ENCODE assay signal across 23 mouse cellular contexts in genomic region chr3:27551005-27551404, GRCm38 (mm10).
A peak's percentile ranks its signal among the peaks of the same experiment; 100 is the strongest.
DNase-seq lines count a peak whose midpoint lies in the region; ATAC-seq and TF ChIP-seq lines count a peak whose summit lies in the region.
"Had no signal": no experiment of that assay in that cellular context is flagged by ENCODE, and none has a peak within 500 bp of the region (broad histone marks: within the 10 kb centered on the region; RNA-seq: fewer than 3 reads in every experiment).

No protein-coding gene starts in this region.

- H3K4me2 ChIP-seq in liver, postnatal 0 days (ENCODE audit: low read depth, low read length): no peak overlapping the region
- no peak overlapping the region for H3K4me2 ChIP-seq in stomach, postnatal 0 days (replicated peaks; ENCODE audit: low read depth)
- H3K4me2 ChIP-seq: embryonic facial prominence, embryonic 12.5 days; forebrain, embryonic 15.5 days; heart, embryonic 13.5 days; hindbrain, embryonic 12.5 days had no signal

- no peak overlapping the region for H3K9ac ChIP-seq in liver, postnatal 0 days (replicated peaks)
- no peak overlapping the region for H3K9ac ChIP-seq in stomach, postnatal 0 days (ENCODE audit: low read length)
- H3K9ac ChIP-seq: embryonic facial prominence, embryonic 12.5 days; forebrain, embryonic 15.5 days; heart, embryonic 13.5 days; hindbrain, embryonic 12.5 days had no signal

- peak; percentile 78 for ATAC-seq in liver, postnatal 0 days
- ATAC-seq in stomach, postnatal 0 days (ENCODE audit: low FRiP score, low TSS enrichment): peak; percentile 75; the same call in 1 of the 2 replicates
- ATAC-seq: forebrain, embryonic 15.5 days; hindbrain, embryonic 16.5 days; inflammation-experienced regulatory T-cells, adult 6 months had no signal

- no peak for TF ChIP-seq CTCF in liver, postnatal 0 days (IDR thresholded peaks at IDR 0.05; ENCODE audit: low read depth)
- no peak for TF ChIP-seq CTCF in stomach, postnatal 0 days (IDR thresholded peaks at IDR 0.05; ENCODE audit: low read depth)

- intact Hi-C loops in heart, postnatal 25 days (cut with DNase I): no loop called here

- H3K4me1 ChIP-seq in liver, postnatal 0 days (ENCODE audit: insufficient read depth): 0 out of 2 replicates have a peak, but pooled peaks cover 5% of the 10 kb centered on the region
- no peaks in the 10 kb centered on the region for H3K4me1 ChIP-seq in stomach, postnatal 0 days (replicated peaks; ENCODE audit: control insufficient read depth, insufficient read depth)
- H3K4me1 ChIP-seq: embryonic facial prominence, embryonic 12.5 days; forebrain, embryonic 15.5 days; heart, embryonic 13.5 days; hindbrain, embryonic 12.5 days had no signal

- no peaks in the 10 kb centered on the region for H3K9me3 ChIP-seq in liver, postnatal 0 days (ENCODE audit: low read length)
- H3K9me3 ChIP-seq in stomach, postnatal 0 days (ENCODE audit: control insufficient read depth, low read length): no peaks in the 10 kb centered on the region
- H3K9me3 ChIP-seq: embryonic facial prominence, embryonic 12.5 days; forebrain, embryonic 15.5 days; heart, embryonic 13.5 days; hindbrain, embryonic 12.5 days had no signal

- no peaks in the 10 kb centered on the region for H3K27me3 ChIP-seq in liver, postnatal 0 days (ENCODE audit: insufficient read depth, low read length)
- H3K27me3 ChIP-seq in stomach, postnatal 0 days (ENCODE audit: control insufficient read depth, insufficient read depth, low read length): no peaks in the 10 kb centered on the region
- H3K27me3 ChIP-seq: embryonic facial prominence, embryonic 12.5 days; forebrain, embryonic 15.5 days; heart, embryonic 13.5 days; hindbrain, embryonic 12.5 days had no signal

- 76% methylated on average over 3 of the region's 3 CpGs for WGBS in liver, postnatal 0 days (ENCODE audit: insufficient replicate concordance)
- WGBS in stomach, postnatal 0 days: 79% methylated on average over 3 of the region's 3 CpGs

- H3K4me3 ChIP-seq in liver, postnatal 0 days (ENCODE audit: low read depth, low read length): no peak overlapping the region
- H3K4me3 ChIP-seq in stomach, postnatal 0 days (ENCODE audit: low read depth, low read length): no peak overlapping the region
- H3K4me3 ChIP-seq: embryonic facial prominence, embryonic 12.5 days; forebrain, embryonic 15.5 days; heart, adult 2 months; heart, embryonic 13.5 days; hindbrain, embryonic 12.5 days had no signal

- H3K36me3 ChIP-seq in liver, postnatal 0 days (replicated peaks; ENCODE audit: insufficient read depth, low read length): peaks cover 16% of the 10 kb centered on the region
- H3K36me3 ChIP-seq in stomach, postnatal 0 days (ENCODE audit: control insufficient read depth, insufficient read depth, low read length): peaks cover 3% of the 10 kb centered on the region; the same call in 1 of the 2 replicates
- H3K36me3 ChIP-seq: forebrain, embryonic 15.5 days had no signal

- no peak for TF ChIP-seq EP300 in liver, postnatal 0 days (IDR thresholded peaks at IDR 0.05; ENCODE audit: low read depth)
- TF ChIP-seq EP300 in stomach, postnatal 0 days (optimal IDR thresholded peaks at IDR 0.05): no peak

- H3K27ac ChIP-seq in liver, postnatal 0 days (ENCODE audit: low read depth): no peak overlapping the region
- H3K27ac ChIP-seq in stomach, postnatal 0 days (replicated peaks): no peak overlapping the region
- H3K27ac ChIP-seq: embryonic facial prominence, embryonic 12.5 days; forebrain, embryonic 15.5 days; heart, adult 2 months; heart, embryonic 13.5 days; hindbrain, embryonic 12.5 days had no signal

- peak; percentile 72 for DNase-seq in heart, adult 11 months
- no peak for DNase-seq in heart, postnatal 25 days (ENCODE audit: low spot score)
- DNase-seq in liver, postnatal 0 days: no peak
- DNase-seq in liver: no peak
- peak; percentile 21 to 33 for DNase-seq in right cerebral cortex, adult 2 months (ENCODE audit: low spot score in 2 of 2)
- no peak for DNase-seq in right cerebral cortex, postnatal 25 days
- DNase-seq in stomach, postnatal 0 days (ENCODE audit: low spot score): peak; percentile 43
- no peak for DNase-seq in layer of hippocampus, adult 11-12 months (ENCODE audit: low spot score)
- DNase-seq: adrenal gland, adult 8-10 months; adrenal gland, postnatal 36 days; cerebellum, adult 11 months; cerebellum, adult 8-10 months; cerebellum, postnatal 14 days; embryo, embryonic 11 days; gastrocnemius, postnatal 36 days; heart, adult 2 months; heart, postnatal 4 days had no signal

Comparison
In these comparisons a context has a peak if more than half of its experiments do, and no peak if none do; other contexts are left out.
1. DNase-seq: peak in heart, adult 11 months (single experiment), right cerebral cortex, adult 2 months (2 of 2) and stomach, postnatal 0 days (single experiment); none in heart, postnatal 25 days (single experiment), liver, postnatal 0 days (single experiment), liver (single experiment), right cerebral cortex, postnatal 25 days (single experiment) and layer of hippocampus, adult 11-12 months (single experiment).